Mouse (Mus musculus) lung, embryonic 16.5 days (tissue): ENCODE data around the gene Gm21860. TPM values are rescaled to one million over a fixed set of nuclear protein-coding genes. Genes with fewer than 3 reads are reported as not detected.
"Not testable (repeated sequence)": the region's sequence is repeated elsewhere in the genome, so short reads cannot be mapped to it uniquely, and the experiment has no call there.

Source experiments
- ATAC-seq: fragments of 200-750 bp; cut with Nextera tagmentation; 2 replicates; pipeline ENCODE4 v1.8.0; 2017; ENCODE audit warnings: low read depth, mild to moderate bottlenecking, moderate library complexity
- H3K27ac ChIP-seq: fragments of 300-500 bp; sonication (generic); 2 replicates; pipeline ENCODE4 v1.5.1; 2014; ENCODE audit warnings: mild to moderate bottlenecking, control low read depth, low read length
- H3K27me3 ChIP-seq: fragments of 300-500 bp; sonication (generic); 2 replicates; pipeline ENCODE4 v1.6.1; 2014; ENCODE audit warnings: low read depth, low read length, mixed read lengths; ENCODE audit not compliant: control insufficient read depth, insufficient read depth
- H3K36me3 ChIP-seq: fragments of 300-500 bp; sonication (generic); 2 replicates; pipeline ENCODE4 v1.6.1; 2014; ENCODE audit warnings: low read length; ENCODE audit not compliant: control insufficient read depth, insufficient read depth
- H3K4me1 ChIP-seq: fragments of 300-500 bp; sonication (generic); replicated peaks from 2 replicates; pipeline ENCODE4 v1.6.1; 2014; ENCODE audit warnings: low read length, mixed read lengths; ENCODE audit not compliant: control insufficient read depth, insufficient read depth
- H3K4me2 ChIP-seq: fragments of 300-500 bp; sonication (generic); 2 replicates; pipeline ENCODE4 v1.6.1; 2014; ENCODE audit warnings: low read depth, low read length, control low read depth
- H3K4me3 ChIP-seq: fragments of 300-500 bp; sonication (generic); 2 replicates; pipeline ENCODE4 v1.5.1; 2014; ENCODE audit warnings: mild to moderate bottlenecking, low read length, control low read depth
- H3K9ac ChIP-seq: fragments of 300-500 bp; sonication (generic); 2 replicates; pipeline ENCODE4 v1.6.1; 2014; ENCODE audit warnings: low read length, control low read depth
- H3K9me3 ChIP-seq: fragments of 300-500 bp; sonication (generic); 2 replicates; pipeline ENCODE4 v1.6.1; 2016; ENCODE audit warnings: low read length; ENCODE audit not compliant: control insufficient read depth
- WGBS: fragments of 180-500 bp; shearing (Covaris S2); extraction: QIAGEN DNeasy Blood & Tissue Kit; methylation state at CpG from one replicate; pipeline ENCODE4 v1.1.7; 2014; 5-methylcytosine and 5-hydroxymethylcytosine counted together
- polyA plus RNA-seq: library from polyadenylated mRNA; unstranded; fragments of >200 nt; fragmentation: Nextera tagmentation; extraction: Ambion mirVana; gene quantifications from 2 replicates; pipeline ENCODE4 v1.2.1, GENCODE M21; 2015

Gene Gm21860
- polyA plus RNA-seq, 1 experiment from 2014 or later, result not detected

GRCm38 (mm10) chrY:90734334-90734696, 20.3 kb downstream of the Gm21860 start:
- not testable (repeated sequence) for H3K27me3 ChIP-seq, H3K4me3 ChIP-seq, H3K9ac ChIP-seq, H3K27ac ChIP-seq, ATAC-seq, H3K9me3 ChIP-seq, H3K36me3 ChIP-seq, H3K4me1 ChIP-seq, H3K4me2 ChIP-seq
- WGBS, result 58% methylated on average over 8 of the region's 8 CpGs

GRCm38 (mm10) chrY:90733656-90734333, 20.8 kb downstream of the Gm21860 start:
- H3K9me3 ChIP-seq, H3K27ac ChIP-seq, H3K4me1 ChIP-seq, H3K27me3 ChIP-seq, H3K36me3 ChIP-seq, ATAC-seq, H3K4me2 ChIP-seq, H3K9ac ChIP-seq, H3K4me3 ChIP-seq: not testable (repeated sequence)
- WGBS, result 84% methylated on average over 9 of the region's 9 CpGs

DNA sequence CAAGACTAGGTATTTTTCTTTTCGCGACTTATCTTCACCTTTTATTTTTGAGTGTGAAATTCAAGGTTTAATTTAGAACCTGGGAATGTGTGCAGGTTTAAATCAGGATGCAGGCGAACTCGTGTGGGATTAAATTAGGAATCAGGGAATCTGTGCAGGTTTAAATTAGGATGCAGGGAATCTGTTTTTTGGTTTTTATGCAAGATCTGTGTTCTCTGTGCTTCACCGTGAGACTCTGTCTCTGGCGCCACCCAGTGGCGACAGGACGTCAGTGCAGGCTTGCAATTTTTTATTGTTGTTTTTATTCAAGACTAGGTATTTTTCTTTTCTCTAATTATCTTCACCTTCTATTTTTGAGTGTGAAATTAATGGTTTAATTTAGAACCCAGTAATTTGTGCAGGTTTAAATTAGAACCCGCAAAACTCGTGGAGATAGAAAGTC, 22.5 kb downstream of the Gm21860 start:
- not testable (repeated sequence) for H3K36me3 ChIP-seq, H3K27ac ChIP-seq, H3K4me2 ChIP-seq, ATAC-seq, H3K27me3 ChIP-seq, H3K9me3 ChIP-seq, H3K4me3 ChIP-seq, H3K4me1 ChIP-seq, H3K9ac ChIP-seq
- WGBS, result 52% methylated on average over 10 of the region's 10 CpGs

DNA sequence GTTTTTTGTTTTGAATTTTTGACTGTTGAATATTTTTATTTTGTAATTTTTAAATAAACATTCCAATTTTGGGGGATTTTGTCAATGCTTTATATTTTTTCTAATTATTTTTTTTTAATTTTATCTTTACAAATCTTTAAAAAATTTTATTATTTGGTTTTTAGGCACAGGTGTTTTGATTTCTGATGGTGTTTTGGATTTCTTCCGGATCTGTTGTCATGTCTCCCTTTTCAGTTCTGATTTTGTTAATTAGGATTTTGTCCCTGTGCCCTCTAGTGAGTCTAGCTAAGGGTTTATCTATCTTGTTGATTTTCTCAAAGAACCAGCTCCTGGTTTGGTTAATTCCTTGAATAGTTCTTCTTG, 23.0 kb downstream of the Gm21860 start:
- not testable (repeated sequence) for H3K27me3 ChIP-seq, ATAC-seq, H3K4me3 ChIP-seq, H3K4me1 ChIP-seq, H3K9me3 ChIP-seq, H3K27ac ChIP-seq, H3K36me3 ChIP-seq, H3K4me2 ChIP-seq, H3K9ac ChIP-seq
- 55% methylated on average over 1 of the region's 1 CpGs for WGBS

GRCm38 (mm10) chrY:90730908-90731592, 23.6 kb downstream of the Gm21860 start:
- not testable (repeated sequence) for H3K4me1 ChIP-seq, H3K36me3 ChIP-seq, H3K9ac ChIP-seq, H3K4me2 ChIP-seq, H3K4me3 ChIP-seq, H3K27me3 ChIP-seq, H3K27ac ChIP-seq, H3K9me3 ChIP-seq
- WGBS, result 63% methylated on average over 18 of the region's 20 CpGs
- peak; percentile 88 for ATAC-seq

GRCm38 (mm10) chrY:90729816-90730303, 24.8 kb downstream of the Gm21860 start:
- H3K36me3 ChIP-seq, H3K4me1 ChIP-seq, H3K9me3 ChIP-seq, H3K9ac ChIP-seq, H3K4me2 ChIP-seq, ATAC-seq, H3K27me3 ChIP-seq, H3K27ac ChIP-seq, H3K4me3 ChIP-seq: not testable (repeated sequence)
- 74% methylated on average over 11 of the region's 12 CpGs for WGBS

GRCm38 (mm10) chrY:90728905-90729256, 25.7 kb downstream of the Gm21860 start:
- H3K27me3 ChIP-seq, H3K9me3 ChIP-seq, H3K4me2 ChIP-seq, H3K4me3 ChIP-seq, H3K4me1 ChIP-seq, H3K9ac ChIP-seq, H3K36me3 ChIP-seq, H3K27ac ChIP-seq: not testable (repeated sequence)
- 80% methylated on average over 14 of the region's 17 CpGs for WGBS
- peak; percentile 73 for ATAC-seq

GRCm38 (mm10) chrY:90728251-90728904, 26.2 kb downstream of the Gm21860 start:
- not testable (repeated sequence) for H3K9me3 ChIP-seq, H3K4me2 ChIP-seq, H3K27ac ChIP-seq, H3K4me1 ChIP-seq, H3K9ac ChIP-seq, H3K36me3 ChIP-seq, H3K4me3 ChIP-seq, H3K27me3 ChIP-seq
- WGBS, result 75% methylated on average over 9 of the region's 13 CpGs
- peak; percentile 2; the same call in 1 of the 2 replicates for ATAC-seq

- H3K36me3 ChIP-seq, ATAC-seq, H3K4me1 ChIP-seq, H3K9ac ChIP-seq, H3K4me3 ChIP-seq, H3K9me3 ChIP-seq, H3K27ac ChIP-seq, H3K27me3 ChIP-seq, H3K4me2 ChIP-seq: not testable (repeated sequence)
- 72% methylated on average over 13 of the region's 13 CpGs for WGBS
Observed at GRCm38 (mm10) chrY:90727121-90727908, 27.3 kb downstream of the Gm21860 start.
